Mouse (Mus musculus) C2C12 (cell line): Measurements from ENCODE around the gene Rapgef2.

Source experiments
- CEBPB ChIP-seq: IDR thresholded peaks from one replicate; pipeline ENCODE4 v1.6.1; 2011; ENCODE audit warnings: low read depth, mild to moderate bottlenecking, control low read depth, moderate library complexity
- CTCF ChIP-seq: IDR thresholded peaks from one replicate; pipeline ENCODE4 v1.5.1; 2011; ENCODE audit not compliant: control insufficient read depth, insufficient read depth, insufficient read length
- MYOD1 ChIP-seq: IDR thresholded peaks from one replicate; pipeline ENCODE4 v1.6.1; 2011; ENCODE audit warnings: low read depth; ENCODE audit not compliant: control insufficient read depth, insufficient read length
- USF1 ChIP-seq: IDR thresholded peaks from one replicate; pipeline ENCODE4 v1.6.1; 2011; ENCODE audit warnings: low read depth, mild to moderate bottlenecking, control low read depth, moderate library complexity

DNA sequence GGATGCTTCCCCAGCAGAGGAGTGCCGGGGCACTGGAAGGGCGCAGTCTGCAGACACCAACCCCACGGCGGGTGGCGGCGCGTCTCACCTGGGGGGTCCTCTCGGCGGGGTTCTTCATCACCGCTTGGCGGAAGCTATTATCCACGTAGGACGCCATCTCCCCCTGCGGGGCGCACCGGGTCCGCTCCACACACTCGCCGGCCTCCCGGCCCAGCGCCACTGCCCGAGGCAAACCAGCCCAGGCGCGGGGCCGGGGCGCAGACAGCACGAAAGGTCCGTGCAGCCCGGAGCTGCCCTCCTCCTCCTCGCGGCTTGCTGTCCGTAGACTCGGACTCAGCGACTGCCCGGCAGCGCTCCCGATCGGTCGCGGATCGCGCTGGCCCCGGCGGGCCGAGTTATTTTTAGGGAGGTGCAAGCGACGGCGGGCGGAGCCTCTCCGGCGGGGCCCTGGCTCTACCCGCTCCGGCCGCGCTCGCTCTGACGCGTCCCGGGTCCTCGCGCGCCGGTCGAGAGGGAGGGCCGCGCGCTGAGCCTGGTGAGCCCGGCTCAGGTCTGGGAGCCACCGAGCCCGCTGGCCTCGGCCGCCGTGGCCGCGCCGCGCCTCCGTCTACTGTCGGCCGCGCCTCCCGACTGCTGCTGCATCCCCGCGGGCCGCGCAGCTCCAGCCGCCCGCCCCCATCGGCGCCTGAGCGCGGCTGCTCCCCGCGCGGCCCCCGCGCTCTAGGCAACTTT, at the start of gene Rapgef2:
- TF ChIP-seq CTCF (no peak), USF1 (no peak), CEBPB (no peak), MYOD1 (no peak)
